8 mouse cellular contexts compared by ENCODE assay signal in genomic region chr2:93176871-93177667, GRCm38 (mm10). TPM values are rescaled to one million over a fixed set of nuclear protein-coding genes. Genes with fewer than 3 reads are reported as not detected.
A peak's percentile ranks its signal among the peaks of the same experiment; 100 is the strongest.
DNase-seq lines count a peak whose midpoint lies in the region; ATAC-seq lines count a peak whose summit lies in the region.

No protein-coding gene starts in this region.

- no peak overlapping the region for H3K9ac ChIP-seq in lung, embryonic 16.5 days (ENCODE audit: low read length)
- H3K9ac ChIP-seq in stomach, embryonic 14.5 days (replicated peaks; ENCODE audit: low read depth, low read length), result no peak overlapping the region

- H3K4me1 ChIP-seq in lung, embryonic 16.5 days (replicated peaks; ENCODE audit: control insufficient read depth, insufficient read depth, low read length), result peaks cover 23% of the 10 kb centered on the region
- H3K4me1 ChIP-seq in forebrain, embryonic 10.5 days, result peaks cover 85% of the 10 kb centered on the region
- peaks cover 43% of the 10 kb centered on the region for H3K4me1 ChIP-seq in stomach, embryonic 14.5 days (ENCODE audit: control insufficient read depth, insufficient read depth, low read length)

- H3K4me3 ChIP-seq in lung, embryonic 16.5 days (ENCODE audit: low read length), result peak overlapping the region; percentile 16; the same call in 1 of the 2 replicates
- H3K4me3 ChIP-seq in forebrain, embryonic 10.5 days, result peak overlapping the region; percentile 40
- no peak overlapping the region for H3K4me3 ChIP-seq in stomach, embryonic 14.5 days (ENCODE audit: low read depth, low read length)

- no peak for DNase-seq in lung, postnatal 25 days (ENCODE audit: low spot score)
- DNase-seq in forebrain, embryonic 10.5 days (ENCODE audit: extremely low spot score, low spot score), result peak; percentile 82
- DNase-seq in liver, result peak; percentile 26
- no peak for DNase-seq in right cerebral cortex, postnatal 14 days
- no peak for DNase-seq in layer of hippocampus, adult 9-11 months

- no peaks in the 10 kb centered on the region for H3K36me3 ChIP-seq in lung, embryonic 16.5 days (ENCODE audit: control insufficient read depth, insufficient read depth, low read length)
- H3K36me3 ChIP-seq in forebrain, embryonic 10.5 days (replicated peaks), result no peaks in the 10 kb centered on the region
- H3K36me3 ChIP-seq in stomach, embryonic 14.5 days (ENCODE audit: control insufficient read depth, insufficient read depth, low read length), result no peaks in the 10 kb centered on the region

- no peak overlapping the region for H3K27ac ChIP-seq in lung, embryonic 16.5 days (ENCODE audit: low read length)
- peak overlapping the region; percentile 81 for H3K27ac ChIP-seq in forebrain, embryonic 10.5 days
- H3K27ac ChIP-seq in stomach, embryonic 14.5 days (ENCODE audit: low read length), result no peak overlapping the region

- peak overlapping the region; percentile 42 for H3K4me2 ChIP-seq in lung, embryonic 16.5 days (ENCODE audit: low read depth, low read length)
- H3K4me2 ChIP-seq in stomach, embryonic 14.5 days (replicated peaks; ENCODE audit: low read depth, low read length), result peak overlapping the region; percentile 22; the same call in 1 of the 2 replicates

- H3K27me3 ChIP-seq in lung, embryonic 16.5 days (ENCODE audit: control insufficient read depth, insufficient read depth, low read depth, low read length), result peaks cover 12% of the 10 kb centered on the region
- peaks cover 78% of the 10 kb centered on the region for H3K27me3 ChIP-seq in forebrain, embryonic 10.5 days (ENCODE audit: poor library complexity, severe bottlenecking)
- H3K27me3 ChIP-seq in stomach, embryonic 14.5 days (ENCODE audit: control insufficient read depth, insufficient read depth, low read length), result no peaks in the 10 kb centered on the region

- 11% methylated on average over 17 of the region's 17 CpGs for WGBS in lung, embryonic 16.5 days
- WGBS in forebrain, embryonic 10.5 days, result 2% methylated on average over 17 of the region's 17 CpGs
- 9% methylated on average over 17 of the region's 17 CpGs for WGBS in stomach, embryonic 14.5 days

- ATAC-seq in lung, embryonic 16.5 days (ENCODE audit: low read depth), result peak; percentile 32; the same call in 1 of the 2 replicates
- no peak for ATAC-seq in stomach, embryonic 14.5 days (ENCODE audit: insufficient number of reproducible peaks, insufficient read depth, low FRiP score, low read depth)
- no peak for ATAC-seq in inflammation-experienced regulatory T-cells, adult 6 months

- no peaks in the 10 kb centered on the region for H3K9me3 ChIP-seq in lung, embryonic 16.5 days (ENCODE audit: control insufficient read depth, low read length)
- no peaks in the 10 kb centered on the region for H3K9me3 ChIP-seq in forebrain, embryonic 10.5 days
- no peaks in the 10 kb centered on the region for H3K9me3 ChIP-seq in stomach, embryonic 14.5 days (ENCODE audit: control insufficient read depth, low read depth, low read length)

RNA-seq across cellular contexts. Expression of gene Trp53i11, which starts 10.3 kb away (rescaled TPM):
- 44.7 and 48.9 TPM in 2 replicates for polyA plus RNA-seq in lung, embryonic 16.5 days (2015; fragmentation: Nextera tagmentation; extraction: Ambion mirVana)
- 74.4 and 77.0 TPM in 2 replicates for polyA plus RNA-seq in forebrain, embryonic 10.5 days (2016; fragmentation: Nextera tagmentation; extraction: Ambion mirVana)
- polyA plus RNA-seq in stomach, embryonic 14.5 days (2014; fragmentation: Nextera tagmentation; extraction: Ambion mirVana), result 54.6 and 56.6 TPM in 2 replicates
- 10 to 100 TPM; 45.1 to 68.3 (median 47.4) TPM for polyA plus RNA-seq in inflammation-experienced regulatory T-cells, adult 6 months (2017; shearing (Covaris generic))

Comparison
In these comparisons a context has a peak if more than half of its experiments do, and no peak if none do; other contexts are left out.
1. DNase-seq: peak in forebrain, embryonic 10.5 days (single experiment) and liver (single experiment); none in lung, postnatal 25 days (single experiment), right cerebral cortex, postnatal 14 days (single experiment) and layer of hippocampus, adult 9-11 months (single experiment).